Mouse (Mus musculus) midbrain, embryonic 10.5 days (tissue): Measurements from ENCODE around the gene Rims4. TPM values are rescaled to one million over a fixed set of nuclear protein-coding genes. Genes with fewer than 3 reads are reported as not detected.

ENCODE experiments used
- DNase-seq: peaks from one replicate; pipeline ENCODE4 v3.0.0-alpha.2; 2017; ENCODE audit warnings: low spot score
- H3K27ac ChIP-seq: fragments of 300-500 bp; sonication (generic); replicated peaks from 2 replicates; pipeline ENCODE4 v1.5.1; 2016; ENCODE audit warnings: mild to moderate bottlenecking
- H3K27me3 ChIP-seq: fragments of 300-500 bp; sonication (generic); 2 replicates; pipeline ENCODE4 v1.6.1; 2016; ENCODE audit warnings: low read depth, mild to moderate bottlenecking; ENCODE audit not compliant: poor library complexity, severe bottlenecking
- H3K36me3 ChIP-seq: fragments of 300-500 bp; sonication (generic); 2 replicates; pipeline ENCODE4 v1.6.1; 2016; ENCODE audit warnings: mild to moderate bottlenecking, moderate library complexity
- H3K4me1 ChIP-seq: fragments of 300-500 bp; sonication (generic); 2 replicates; pipeline ENCODE4 v1.6.1; 2016
- H3K4me3 ChIP-seq: fragments of 300-500 bp; sonication (generic); 2 replicates; pipeline ENCODE4 v1.5.1; 2016; ENCODE audit warnings: mild to moderate bottlenecking, moderate library complexity
- H3K9me3 ChIP-seq: fragments of 300-500 bp; sonication (generic); replicated peaks from 2 replicates; pipeline ENCODE4 v1.6.1; 2016; ENCODE audit warnings: mild to moderate bottlenecking
- WGBS: fragments of 180-500 bp; shearing (Covaris S2); methylation state at CpG from one replicate; pipeline ENCODE4 v1.1.7; 2016; 5-methylcytosine and 5-hydroxymethylcytosine counted together
- polyA plus RNA-seq: library from polyadenylated mRNA; unstranded; fragments of >200 nt; fragmentation: Nextera tagmentation; extraction: Ambion mirVana; gene quantifications from 2 replicates; pipeline ENCODE4 v1.2.1, GENCODE M21; 2016

The Rims4 gene
- polyA plus RNA-seq, result 0.98 and 2.1 TPM in 2 replicates

- H3K36me3 ChIP-seq, result no peaks in the 10 kb centered on the region
- H3K27me3 ChIP-seq, result peaks cover 81% of the 10 kb centered on the region
- H3K4me1 ChIP-seq, result peaks cover 33% of the 10 kb centered on the region
- H3K27ac ChIP-seq, result peak within 1 kb of the TSS; percentile 79
- H3K4me3 ChIP-seq, result peak within 1 kb of the TSS; percentile 75
- H3K9me3 ChIP-seq, result no peaks in the 10 kb centered on the region; the same call in 1 of the 2 replicates
- 1% methylated on average over 113 of the region's 115 CpGs for WGBS
- peak; percentile 66 for DNase-seq
Measured at GRCm38 (mm10) chr2:163918317-163919258, at the start of gene Rims4. TSS of gene Rims4 (minus strand) at chr2:163918683.

- Histone ChIP-seq H3K4me1 (peaks cover 11% of the 10 kb centered on the region), H3K9me3 (peaks cover 5% of the 10 kb centered on the region; the same call in 1 of the 2 replicates), H3K27me3 (peaks cover 6% of the 10 kb centered on the region; the same call in 1 of the 2 replicates), H3K36me3 (no peaks in the 10 kb centered on the region), H3K27ac (no peak overlapping the region), H3K4me3 (no peak overlapping the region)
- WGBS, result 79% methylated on average over 7 of the region's 7 CpGs
- no peak for DNase-seq
Measured at GRCm38 (mm10) chr2:163965706-163966105, 47.2 kb upstream of the Rims4 start.

- DNase-seq, result no peak
- H3K9me3 ChIP-seq, result peaks cover 5% of the 10 kb centered on the region; the same call in 1 of the 2 replicates
- peaks cover 11% of the 10 kb centered on the region for H3K4me1 ChIP-seq
- H3K27me3 ChIP-seq, result peaks cover 6% of the 10 kb centered on the region; the same call in 1 of the 2 replicates
- WGBS, result 76% methylated on average over 17 of the region's 19 CpGs
- no peak overlapping the region for H3K4me3 ChIP-seq
- no peaks in the 10 kb centered on the region for H3K36me3 ChIP-seq
- H3K27ac ChIP-seq, result no peak overlapping the region
Measured at GRCm38 (mm10) chr2:163964606-163965560, 46.4 kb upstream of the Rims4 start.

GRCm38 (mm10) chr2:163953622-163954310 is 35.3 kb upstream of the Rims4 start:
- Histone ChIP-seq H3K27me3 (no peaks in the 10 kb centered on the region), H3K36me3 (no peaks in the 10 kb centered on the region), H3K9me3 (peaks cover 9% of the 10 kb centered on the region; the same call in 1 of the 2 replicates), H3K4me3 (no peak overlapping the region), H3K27ac (no peak overlapping the region), H3K4me1 (no peaks in the 10 kb centered on the region)
- no peak for DNase-seq
- WGBS, result 83% methylated on average over 7 of the region's 7 CpGs

- Histone ChIP-seq H3K9me3 (no peaks in the 10 kb centered on the region), H3K27me3 (no peaks in the 10 kb centered on the region), H3K27ac (no peak overlapping the region), H3K4me3 (no peak overlapping the region), H3K36me3 (no peaks in the 10 kb centered on the region), H3K4me1 (no peaks in the 10 kb centered on the region)
- peak; percentile 44 for DNase-seq
- 23% methylated on average over 4 of the region's 4 CpGs for WGBS
Measured at GRCm38 (mm10) chr2:163951770-163952169, 33.3 kb upstream of the Rims4 start.

GRCm38 (mm10) chr2:163947976-163948375 is 29.5 kb upstream of the Rims4 start:
- H3K4me3 ChIP-seq, result no peak overlapping the region
- H3K9me3 ChIP-seq, result no peaks in the 10 kb centered on the region
- no peaks in the 10 kb centered on the region for H3K36me3 ChIP-seq
- DNase-seq, result no peak
- no peak overlapping the region for H3K27ac ChIP-seq
- whole genome bisulfite sequencing, result 72% methylated on average over 7 of the region's 7 CpGs
- H3K4me1 ChIP-seq, result no peaks in the 10 kb centered on the region
- H3K27me3 ChIP-seq, result no peaks in the 10 kb centered on the region

- Histone ChIP-seq H3K4me1 (no peaks in the 10 kb centered on the region), H3K27me3 (no peaks in the 10 kb centered on the region), H3K4me3 (no peak overlapping the region), H3K27ac (no peak overlapping the region), H3K9me3 (no peaks in the 10 kb centered on the region), H3K36me3 (no peaks in the 10 kb centered on the region)
- 86% methylated on average over 15 of the region's 15 CpGs for WGBS
- DNase-seq, result no peak
Measured at GRCm38 (mm10) chr2:163946221-163946620, 27.7 kb upstream of the Rims4 start.

- no peaks in the 10 kb centered on the region for H3K9me3 ChIP-seq
- no peak overlapping the region for H3K27ac ChIP-seq
- WGBS, result 88% methylated on average over 8 of the region's 8 CpGs
- no peaks in the 10 kb centered on the region for H3K36me3 ChIP-seq
- no peak for DNase-seq
- H3K4me3 ChIP-seq, result no peak overlapping the region
- H3K27me3 ChIP-seq, result no peaks in the 10 kb centered on the region
- no peaks in the 10 kb centered on the region for H3K4me1 ChIP-seq
Measured at GRCm38 (mm10) chr2:163944511-163944910, 26.0 kb upstream of the Rims4 start.

- WGBS, result 82% methylated on average over 6 of the region's 6 CpGs
- no peak for DNase-seq
Measured at GRCm38 (mm10) chr2:163943056-163943455, 24.6 kb upstream of the Rims4 start.

GRCm38 (mm10) chr2:163939522-163939921 is 21.0 kb upstream of the Rims4 start:
- DNase-seq, result no peak
- Histone ChIP-seq H3K36me3 (no peaks in the 10 kb centered on the region), H3K4me3 (no peak overlapping the region), H3K4me1 (no peaks in the 10 kb centered on the region), H3K27me3 (no peaks in the 10 kb centered on the region; the same call in 1 of the 2 replicates), H3K9me3 (no peaks in the 10 kb centered on the region), H3K27ac (no peak overlapping the region)
- WGBS, result 48% methylated on average over 8 of the region's 8 CpGs

More at GRCm38 (mm10) chr2:163943056-163943455, 24.6 kb upstream of the Rims4 start:
- H3K27me3 ChIP-seq, result no peaks in the 10 kb centered on the region; the same call in 1 of the 2 replicates
- H3K4me3 ChIP-seq, result no peak overlapping the region
- H3K27ac ChIP-seq, result no peak overlapping the region
- no peaks in the 10 kb centered on the region for H3K4me1 ChIP-seq
- H3K36me3 ChIP-seq, result no peaks in the 10 kb centered on the region
- H3K9me3 ChIP-seq, result no peaks in the 10 kb centered on the region

GRCm38 (mm10) chr2:163932151-163932550 is 13.7 kb upstream of the Rims4 start:
- 55% methylated on average over 7 of the region's 7 CpGs for WGBS

More at GRCm38 (mm10) chr2:163932151-163932550, 13.7 kb upstream of the Rims4 start:
- Histone ChIP-seq H3K27ac (no peak overlapping the region), H3K9me3 (no peaks in the 10 kb centered on the region), H3K4me3 (no peak overlapping the region), H3K36me3 (no peaks in the 10 kb centered on the region), H3K4me1 (no peaks in the 10 kb centered on the region), H3K27me3 (no peaks in the 10 kb centered on the region)
- no peak for DNase-seq
